Mouse (Mus musculus): ENCODE results near the gene Tmem95. TPM values are rescaled to one million over a fixed set of nuclear protein-coding genes. Genes with fewer than 3 reads are reported as not detected.

Gene Tmem95
- total RNA-seq, 2 experiments from 2014 or later: not detected

DNA sequence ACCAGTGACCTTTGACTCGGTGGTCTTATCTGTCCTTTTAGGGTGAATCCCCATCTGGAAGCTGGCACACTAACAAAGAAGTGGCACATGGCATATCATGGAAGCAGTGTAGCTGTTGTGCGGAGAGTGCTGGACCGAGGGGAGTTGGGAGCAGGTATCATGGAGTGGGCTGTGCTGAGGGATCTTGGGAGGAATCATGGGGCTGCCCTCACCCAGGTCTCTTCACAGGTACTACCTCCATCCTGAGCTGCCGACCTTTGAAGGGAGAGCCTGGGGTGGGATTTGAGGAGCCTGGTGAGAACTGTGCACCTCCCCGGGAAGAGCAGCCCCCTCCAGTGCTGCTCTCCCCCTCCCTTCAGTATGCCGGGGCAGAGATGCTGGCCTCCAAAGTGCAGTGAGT lies 33.9 kb upstream of the Tmem95 start:
- no peak for DNase-seq (ENCODE audit: extremely low spot score in 1 of 2, low spot score in 1 of 2)

DNA sequence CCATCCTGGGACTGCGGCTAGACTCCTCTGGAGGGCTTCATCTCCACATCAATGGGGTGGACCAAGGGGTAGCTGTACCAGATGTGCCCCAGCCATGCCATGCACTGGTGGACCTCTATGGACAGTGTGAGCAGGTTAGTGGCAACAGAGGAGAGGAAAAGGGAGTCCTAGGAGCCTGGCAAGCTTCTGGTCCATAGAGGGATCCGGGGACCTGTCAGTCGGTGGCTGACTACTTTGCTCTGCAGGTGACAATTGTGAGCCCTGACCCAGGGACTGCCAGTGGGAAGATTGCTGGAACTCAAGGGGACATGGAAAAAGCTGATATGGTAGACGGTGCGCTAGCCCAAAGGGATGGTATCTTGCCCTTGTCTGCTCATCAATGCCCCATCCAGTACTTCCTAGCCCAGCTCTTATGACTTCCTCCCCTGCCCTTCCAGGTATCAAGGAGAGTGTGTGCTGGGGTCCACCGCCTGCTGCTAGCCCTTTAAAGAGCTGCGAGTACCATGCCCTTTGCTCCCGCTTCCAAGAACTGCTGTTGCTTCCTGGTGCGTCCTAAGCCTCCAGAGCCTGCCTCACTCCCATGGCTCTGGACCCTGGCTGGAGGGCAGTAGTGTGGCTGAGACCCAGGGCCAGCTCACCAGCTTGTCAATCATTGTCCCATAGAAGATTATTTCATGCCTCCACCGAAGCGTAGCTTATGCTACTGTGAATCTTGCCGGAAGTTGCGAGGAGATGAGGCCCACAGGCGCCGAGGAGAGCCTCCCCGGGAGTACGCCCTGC lies 33.2 kb upstream of the Tmem95 start:
- no peak for DNase-seq (ENCODE audit: extremely low spot score in 1 of 2, low spot score in 1 of 2)

DNA sequence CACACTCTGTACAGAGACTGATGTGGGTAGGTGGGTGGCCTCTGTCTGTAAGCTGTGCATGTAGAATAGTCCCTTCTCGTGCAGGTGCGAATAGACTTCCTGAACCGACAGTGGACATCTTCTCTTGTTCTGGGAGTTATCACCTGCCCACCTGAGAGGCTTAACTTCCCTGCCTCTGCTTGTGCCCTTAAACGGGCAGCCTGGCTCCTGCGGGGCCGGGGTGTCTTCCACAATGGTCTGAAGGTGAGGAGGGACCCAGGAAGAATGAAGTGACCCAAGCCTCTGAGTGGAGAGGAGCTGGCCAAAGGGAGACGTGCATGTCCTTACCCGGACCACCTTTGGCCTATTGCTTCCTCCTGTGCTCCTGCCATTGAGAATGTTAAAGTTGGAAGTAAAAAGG lies 32.4 kb upstream of the Tmem95 start:
- no peak for DNase-seq (ENCODE audit: extremely low spot score in 1 of 2, low spot score in 1 of 2)

GRCm38 (mm10) chr11:69909174-69909573 lies 31.4 kb upstream of the Tmem95 start:
- no peak for DNase-seq (ENCODE audit: extremely low spot score in 1 of 2, low spot score in 1 of 2)

DNA sequence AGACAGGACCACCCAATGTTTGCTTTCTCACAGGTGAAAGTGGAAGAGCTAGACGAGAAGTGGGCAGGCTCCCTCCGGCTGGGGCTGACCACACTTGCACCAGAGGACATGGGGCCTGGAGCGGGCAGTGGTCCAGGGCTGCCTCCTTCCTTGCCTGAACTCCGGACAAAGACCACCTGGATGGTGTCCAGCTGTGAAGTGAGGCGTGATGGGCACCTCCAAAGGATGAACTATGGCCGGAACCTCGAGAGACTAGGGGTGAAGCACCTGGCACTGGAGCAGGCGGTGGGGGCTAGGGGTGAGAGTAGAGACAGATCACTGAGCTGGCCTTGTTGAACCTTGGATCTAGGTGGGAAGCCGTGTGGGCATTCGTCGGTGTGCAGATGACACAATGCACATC lies 30.8 kb upstream of the Tmem95 start:
- no peak for DNase-seq (ENCODE audit: extremely low spot score in 1 of 2, low spot score in 1 of 2)

GRCm38 (mm10) chr11:69904311-69904710 lies 26.5 kb upstream of the Tmem95 start:
- DNase-seq (ENCODE audit: extremely low spot score in 1 of 2, low spot score in 1 of 2): no peak

DNA sequence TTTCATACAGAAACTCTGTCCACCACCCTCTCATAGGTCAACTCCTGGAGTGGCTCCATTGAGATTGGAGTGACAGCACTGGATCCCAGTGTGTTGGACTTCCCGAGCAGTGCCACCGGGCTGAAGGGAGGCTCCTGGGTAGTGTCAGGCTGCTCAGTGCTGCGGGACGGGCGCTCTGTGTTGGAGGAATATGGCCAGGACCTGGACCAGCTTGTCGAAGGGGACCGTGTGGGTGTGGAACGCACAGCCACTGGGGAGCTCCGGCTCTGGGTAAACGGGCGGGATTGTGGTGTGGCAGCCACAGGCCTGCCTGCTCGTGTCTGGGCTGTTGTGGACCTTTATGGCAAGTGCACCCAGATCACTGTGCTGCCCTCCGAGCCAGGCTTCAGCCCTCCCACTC lies 25.2 kb upstream of the Tmem95 start:
- DNase-seq (ENCODE audit: extremely low spot score in 1 of 2, low spot score in 1 of 2): no peak

DNA sequence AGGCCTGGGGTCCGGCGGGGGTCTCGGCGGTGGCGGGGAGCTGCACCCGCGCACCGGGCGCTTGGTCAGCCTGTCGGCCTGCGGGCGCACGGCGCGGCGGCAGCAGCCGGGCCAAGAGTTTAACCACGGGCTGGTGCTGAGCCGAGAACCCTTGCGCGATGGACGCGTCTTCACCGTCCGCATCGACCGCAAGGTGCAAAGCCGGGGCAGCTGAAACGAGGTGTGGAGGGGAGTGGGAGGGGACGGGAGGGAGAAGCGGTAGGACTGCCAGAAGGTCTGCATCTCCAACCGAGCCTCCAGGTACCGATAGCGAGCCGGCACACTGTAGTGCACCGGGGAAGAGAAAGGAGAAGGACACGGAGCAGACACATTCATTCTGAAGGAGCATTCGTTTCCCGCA lies 24.2 kb upstream of the Tmem95 start:
- no peak for DNase-seq (ENCODE audit: extremely low spot score in 1 of 2, low spot score in 1 of 2)

GRCm38 (mm10) chr11:69901406-69901846 lies 23.6 kb upstream of the Tmem95 start:
- peak; percentile 80 to 91 for DNase-seq (ENCODE audit: extremely low spot score in 1 of 2, low spot score in 1 of 2)

- peak; percentile 66 to 69 for DNase-seq (ENCODE audit: extremely low spot score in 1 of 2, low spot score in 1 of 2)
Measured at GRCm38 (mm10) chr11:69900471-69901405, 22.9 kb upstream of the Tmem95 start, which contains the start of the genes 2810408A11Rik and Neurl4. TSS of gene 2810408A11Rik (minus strand) at chr11:69900987. TSS of gene Neurl4 (plus strand) at chr11:69901072.

DNA sequence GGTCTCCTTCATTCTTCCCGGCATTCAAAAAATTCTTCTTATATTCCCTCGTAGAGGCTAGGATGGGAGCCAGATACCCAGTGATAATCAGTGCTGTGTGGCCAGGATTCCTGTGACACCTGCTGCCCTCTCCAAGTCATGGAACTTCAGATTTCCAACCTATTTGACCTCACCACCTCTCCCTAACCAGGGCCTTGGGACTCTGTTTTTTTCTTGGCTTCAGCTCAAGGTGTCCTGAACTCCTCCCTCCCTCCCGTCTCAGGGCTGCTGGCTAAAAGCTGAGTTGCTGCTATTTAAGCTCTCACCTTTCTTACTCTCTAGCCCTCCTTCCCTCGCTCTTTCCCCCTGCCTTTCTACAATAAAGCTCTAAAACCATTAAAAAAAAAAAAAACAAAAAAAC lies 22.1 kb upstream of the Tmem95 start:
- no peak for DNase-seq (ENCODE audit: extremely low spot score in 1 of 2, low spot score in 1 of 2)

- no peak for DNase-seq (ENCODE audit: extremely low spot score in 1 of 2, low spot score in 1 of 2)
Measured at GRCm38 (mm10) chr11:69895291-69895690, 17.5 kb upstream of the Tmem95 start, which contains the start of gene Acap1. TSS of gene Acap1 (minus strand) at chr11:69895539.

DNA sequence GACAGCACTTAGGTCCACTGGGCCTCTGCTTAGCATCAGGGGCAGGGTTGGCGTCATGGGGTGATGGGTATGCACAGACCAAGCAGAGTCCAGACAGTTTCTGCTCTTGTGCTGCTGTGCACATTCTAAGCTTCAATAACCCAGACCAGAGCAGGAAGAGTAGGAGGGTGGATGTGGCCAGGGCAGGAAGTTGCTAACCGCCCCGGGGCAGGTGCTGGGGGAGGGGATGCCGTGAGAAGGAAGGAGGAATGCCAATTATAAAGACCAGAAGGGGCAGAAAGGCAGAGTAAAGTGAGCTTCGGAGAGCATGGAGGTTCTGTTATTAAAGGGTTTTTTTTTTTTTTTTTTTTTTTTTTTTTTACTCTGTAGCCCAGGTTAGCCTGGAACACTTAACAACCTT lies 16.9 kb upstream of the Tmem95 start:
- no peak for DNase-seq (ENCODE audit: extremely low spot score in 1 of 2, low spot score in 1 of 2)

DNA sequence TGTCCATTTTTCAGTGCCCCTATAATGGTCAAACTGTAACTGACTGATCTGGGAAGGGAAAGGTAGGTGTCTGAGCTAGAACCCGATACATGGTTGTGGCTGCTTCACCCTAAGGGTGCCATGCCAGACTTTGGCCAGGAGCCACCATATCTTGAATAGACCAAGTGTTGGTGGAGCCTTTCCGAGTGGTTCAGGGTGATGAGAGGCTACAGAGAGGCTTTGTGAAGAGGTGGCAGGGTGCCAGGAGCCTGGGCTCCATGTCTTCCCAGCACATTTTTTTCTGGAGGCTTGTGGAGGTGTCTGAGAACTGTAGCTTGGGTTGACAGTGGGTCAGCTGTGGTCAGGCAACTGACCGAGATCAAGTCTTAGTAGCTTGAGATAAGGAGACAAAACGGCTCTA lies 13.7 kb upstream of the Tmem95 start:
- peak in 1 of 2 experiments; percentile 34 for DNase-seq (ENCODE audit: extremely low spot score in 1 of 2, low spot score in 1 of 2)

DNA sequence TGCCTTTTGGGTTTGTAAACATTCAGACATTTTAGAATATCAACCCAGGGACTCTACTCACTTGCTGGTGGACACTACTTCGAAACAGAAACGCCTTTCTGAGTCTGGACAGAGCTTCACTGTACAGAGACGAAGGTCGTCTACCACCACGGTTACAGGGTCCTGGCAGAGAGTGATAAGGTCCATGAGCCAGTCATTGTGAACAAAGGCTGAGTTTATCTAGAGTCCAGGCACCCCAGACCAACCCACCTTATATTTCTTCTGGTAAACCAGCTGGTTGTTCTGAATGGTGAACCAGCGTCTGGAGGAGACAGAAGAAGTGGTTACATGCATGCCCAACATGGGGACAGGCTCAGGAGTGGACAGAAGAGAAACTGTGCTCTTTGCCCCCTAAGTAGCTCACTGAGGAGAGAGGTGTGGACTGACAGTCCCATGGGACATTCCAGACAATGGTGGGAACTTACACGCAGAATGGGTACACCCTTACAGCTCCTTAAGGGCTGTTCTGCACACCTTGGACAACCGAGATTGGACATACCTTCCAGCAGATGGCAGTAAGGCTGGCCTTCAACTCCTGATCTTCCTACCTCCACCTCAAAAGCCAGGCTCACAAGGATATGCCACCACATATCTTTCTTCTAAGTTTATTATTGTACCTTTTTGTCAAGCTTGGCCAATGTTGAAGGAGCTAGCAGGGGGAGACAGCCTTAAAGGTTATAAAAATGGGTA lies 9.3 kb upstream of the Tmem95 start:
- DNase-seq (ENCODE audit: extremely low spot score in 1 of 2, low spot score in 1 of 2): no peak

DNA sequence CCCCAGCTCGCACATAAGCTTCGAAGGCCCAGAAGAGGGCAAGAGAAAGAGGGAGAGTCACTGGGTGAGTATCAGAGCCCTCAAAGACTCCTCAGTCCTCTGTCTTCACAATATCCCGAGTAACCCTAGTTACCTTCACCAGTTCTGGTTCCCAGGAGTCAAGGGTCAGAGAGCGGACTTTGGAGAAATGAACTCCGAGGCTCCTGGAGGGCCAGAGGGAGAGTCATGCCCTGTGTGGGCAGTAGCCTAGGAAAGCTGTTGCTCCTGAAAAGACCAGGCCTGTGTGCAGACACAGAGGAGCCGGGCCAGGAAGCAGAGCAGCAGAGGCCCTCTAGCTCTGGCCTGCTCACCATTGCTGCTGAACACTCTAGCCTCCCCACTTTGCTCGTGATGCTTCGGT lies 6.8 kb upstream of the Tmem95 start:
- DNase-seq (ENCODE audit: extremely low spot score in 1 of 2, low spot score in 1 of 2): no peak

DNA sequence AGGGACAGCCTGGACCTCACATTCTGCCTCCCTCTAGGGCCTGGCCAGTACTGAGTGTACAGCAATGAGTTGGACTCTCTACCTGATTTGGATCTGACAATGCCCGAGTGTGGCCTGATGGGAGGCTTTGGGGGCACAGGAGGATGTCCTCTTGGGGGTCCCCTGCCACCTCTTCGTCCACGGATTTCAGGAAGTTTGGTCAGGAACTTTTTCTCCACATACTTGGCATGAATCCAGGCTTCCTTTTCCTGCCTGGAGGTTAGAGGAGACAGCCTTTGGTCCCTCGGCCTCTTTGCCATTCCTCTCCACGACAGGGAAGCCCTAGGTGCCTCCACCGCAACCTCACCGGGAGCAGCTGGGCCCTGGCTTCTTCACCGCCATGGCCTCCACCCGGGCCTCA lies 6.4 kb upstream of the Tmem95 start:
- DNase-seq (ENCODE audit: extremely low spot score in 1 of 2, low spot score in 1 of 2): no peak

DNA sequence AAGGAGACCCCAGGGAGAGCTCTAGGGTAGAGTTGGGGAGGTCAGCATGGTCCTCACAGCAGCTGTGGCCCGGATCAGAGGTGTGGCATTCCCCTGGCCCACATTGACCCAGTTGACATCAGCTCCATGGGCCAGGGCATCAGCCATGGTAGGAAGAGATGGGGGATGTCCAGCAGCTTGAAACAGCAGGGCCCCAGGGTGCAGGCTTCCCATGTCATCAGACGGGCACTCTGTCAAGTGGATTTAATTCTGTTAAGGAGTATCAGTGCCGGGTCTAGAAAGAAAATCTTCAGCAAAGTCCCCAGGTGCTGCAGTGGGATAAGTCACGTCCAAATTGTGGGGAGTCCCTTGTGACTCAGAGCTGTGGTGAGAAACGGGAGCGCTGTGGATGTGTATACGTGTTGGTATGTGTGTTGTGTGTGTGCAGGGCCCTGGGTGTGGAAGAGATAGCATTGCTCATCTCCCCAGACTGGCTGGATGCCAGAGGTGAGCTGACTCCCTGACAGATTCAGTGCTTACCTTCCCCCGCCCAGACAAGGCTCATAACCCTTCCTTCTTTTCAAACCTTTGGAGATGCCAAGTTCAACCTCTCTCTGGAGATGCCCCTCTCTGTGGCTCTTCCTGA lies 5.8 kb upstream of the Tmem95 start:
- no peak for DNase-seq (ENCODE audit: extremely low spot score in 1 of 2, low spot score in 1 of 2)

DNA sequence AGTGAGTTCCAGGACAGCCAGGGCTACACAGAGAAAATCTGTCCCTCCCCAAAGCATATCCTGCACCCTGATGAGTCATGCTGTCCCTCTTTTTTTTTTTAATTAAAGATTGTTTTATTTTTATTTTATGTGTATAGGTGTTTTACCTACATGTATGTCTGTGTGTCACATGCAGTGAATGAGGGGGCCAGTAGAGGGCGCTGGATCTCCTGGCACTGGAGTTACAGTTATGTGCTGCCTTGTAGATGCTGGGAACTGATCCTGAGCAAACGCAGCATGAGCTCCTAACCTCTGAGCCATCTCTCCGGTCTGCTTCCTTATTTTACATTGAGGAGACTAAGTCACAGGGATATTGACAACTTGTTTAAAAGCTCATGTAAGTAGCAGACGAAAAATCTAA lies 5.2 kb upstream of the Tmem95 start:
- no peak for DNase-seq (ENCODE audit: extremely low spot score in 1 of 2, low spot score in 1 of 2)

All from layer of hippocampus, postnatal 25 days (tissue).